10 mouse cellular contexts compared by ENCODE assay signal in the genomic region with DNA sequence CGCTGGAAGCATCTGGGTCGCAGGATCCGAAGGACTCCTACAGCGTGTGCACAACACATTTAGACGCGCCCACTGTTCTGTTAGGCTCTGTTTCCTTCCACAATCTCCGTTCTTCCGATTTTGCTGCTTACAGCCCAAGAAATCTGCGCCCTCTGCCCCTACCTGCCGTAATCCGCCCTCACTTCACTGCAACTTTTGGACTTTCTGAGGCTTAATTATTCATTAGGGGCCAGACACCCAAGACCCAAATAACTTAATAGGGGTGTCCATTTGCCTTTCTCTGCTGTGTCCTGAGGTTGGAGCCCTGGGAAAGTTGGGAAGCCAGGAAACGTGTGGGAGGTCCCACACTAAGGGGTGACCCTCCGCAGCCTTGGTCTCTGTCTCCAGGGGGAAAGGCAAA. TPM values are rescaled to one million over a fixed set of nuclear protein-coding genes. Genes with fewer than 3 reads are reported as not detected.
A peak's percentile ranks its signal among the peaks of the same experiment; 100 is the strongest.
DNase-seq lines count a peak whose midpoint lies in the region; ATAC-seq lines count a peak whose summit lies in the region.
"Had no signal": no experiment of that assay in that cellular context is flagged by ENCODE, and none has a peak within 500 bp of the region (broad histone marks: within the 10 kb centered on the region; RNA-seq: fewer than 3 reads in every experiment).

No protein-coding gene starts in this region.

- no peak overlapping the region for H3K9ac ChIP-seq in heart, embryonic 16.5 days (ENCODE audit: low read length)
- H3K9ac ChIP-seq in embryonic facial prominence, embryonic 12.5 days, result no peak overlapping the region
- no peak overlapping the region; the same call in 1 of the 2 replicates for H3K9ac ChIP-seq in kidney, embryonic 14.5 days (ENCODE audit: low read depth, low read length)
- no peak overlapping the region for H3K9ac ChIP-seq in midbrain, embryonic 15.5 days

- H3K27ac ChIP-seq in heart, embryonic 16.5 days (ENCODE audit: low read length), result no peak overlapping the region
- no peak overlapping the region for H3K27ac ChIP-seq in embryonic facial prominence, embryonic 12.5 days
- H3K27ac ChIP-seq in kidney, embryonic 14.5 days (ENCODE audit: low read depth, low read length), result no peak overlapping the region
- H3K27ac ChIP-seq in midbrain, embryonic 15.5 days, result no peak overlapping the region

- no peaks in the 10 kb centered on the region for H3K36me3 ChIP-seq in heart, embryonic 16.5 days (ENCODE audit: control insufficient read depth, insufficient read depth)
- no peaks in the 10 kb centered on the region for H3K36me3 ChIP-seq in embryonic facial prominence, embryonic 12.5 days
- H3K36me3 ChIP-seq in kidney, embryonic 14.5 days (ENCODE audit: control insufficient read depth, insufficient read depth, low read length), result no peaks in the 10 kb centered on the region
- H3K36me3 ChIP-seq in midbrain, embryonic 15.5 days (replicated peaks), result no peaks in the 10 kb centered on the region

- peak overlapping the region; percentile 89 for H3K4me2 ChIP-seq in heart, embryonic 16.5 days (ENCODE audit: low read depth, low read length)
- peak overlapping the region; percentile 89 for H3K4me2 ChIP-seq in embryonic facial prominence, embryonic 12.5 days (replicated peaks)
- peak overlapping the region; percentile 88 for H3K4me2 ChIP-seq in kidney, embryonic 14.5 days (replicated peaks; ENCODE audit: low read depth, low read length)
- peak overlapping the region; percentile 99 for H3K4me2 ChIP-seq in midbrain, embryonic 15.5 days

- H3K9me3 ChIP-seq in heart, embryonic 16.5 days (replicated peaks; ENCODE audit: control insufficient read depth, low read length), result no peaks in the 10 kb centered on the region
- H3K9me3 ChIP-seq in embryonic facial prominence, embryonic 12.5 days, result no peaks in the 10 kb centered on the region
- H3K9me3 ChIP-seq in kidney, embryonic 14.5 days (ENCODE audit: control insufficient read depth, low read length), result no peaks in the 10 kb centered on the region
- H3K9me3 ChIP-seq in midbrain, embryonic 15.5 days, result no peaks in the 10 kb centered on the region

- H3K4me1 ChIP-seq in heart, embryonic 16.5 days (ENCODE audit: control insufficient read depth, insufficient read depth, low read length), result peaks cover 25% of the 10 kb centered on the region
- H3K4me1 ChIP-seq in embryonic facial prominence, embryonic 12.5 days, result peaks cover 10% of the 10 kb centered on the region; the same call in 1 of the 2 replicates
- H3K4me1 ChIP-seq in kidney, embryonic 14.5 days (ENCODE audit: control insufficient read depth, insufficient read depth, low read length), result peaks cover 22% of the 10 kb centered on the region
- peaks cover 10% of the 10 kb centered on the region for H3K4me1 ChIP-seq in midbrain, embryonic 15.5 days

- 78% methylated on average over 13 of the region's 13 CpGs for WGBS in heart, embryonic 16.5 days
- WGBS in embryonic facial prominence, embryonic 12.5 days, result 36% methylated on average over 13 of the region's 13 CpGs
- 43% methylated on average over 13 of the region's 13 CpGs for WGBS in kidney, embryonic 14.5 days
- 35% methylated on average over 13 of the region's 13 CpGs for WGBS in midbrain, embryonic 15.5 days

- DNase-seq in heart, postnatal 4 days, result no peak
- no peak for DNase-seq in cerebellum, adult 9-11 months
- DNase-seq in spleen, postnatal 14 days (ENCODE audit: low spot score in 2 of 2), result no peak
- no peak for DNase-seq in adrenal gland, adult 18-20 months (ENCODE audit: low spot score in 2 of 2)

- H3K27me3 ChIP-seq in heart, embryonic 16.5 days (ENCODE audit: control insufficient read depth, insufficient read depth, low read length), result peaks cover 4% of the 10 kb centered on the region; the same call in 1 of the 2 replicates
- H3K27me3 ChIP-seq in embryonic facial prominence, embryonic 12.5 days, result peaks cover 31% of the 10 kb centered on the region
- H3K27me3 ChIP-seq in kidney, embryonic 14.5 days (ENCODE audit: control insufficient read depth, insufficient read depth, low read length), result peaks cover 9% of the 10 kb centered on the region; the same call in 1 of the 2 replicates
- peaks cover 18% of the 10 kb centered on the region for H3K27me3 ChIP-seq in midbrain, embryonic 15.5 days (replicated peaks)

- peak overlapping the region; percentile 56 for H3K4me3 ChIP-seq in heart, embryonic 16.5 days (ENCODE audit: low read length)
- H3K4me3 ChIP-seq in embryonic facial prominence, embryonic 12.5 days, result peak overlapping the region; percentile 44; the same call in 1 of the 2 replicates
- peak overlapping the region; percentile 38; the same call in 1 of the 2 replicates for H3K4me3 ChIP-seq in kidney, embryonic 14.5 days (ENCODE audit: low read length)
- H3K4me3 ChIP-seq in midbrain, embryonic 15.5 days, result no peak overlapping the region; the same call in 1 of the 2 replicates

- ATAC-seq in heart, embryonic 16.5 days (replicated peaks; ENCODE audit: extremely low read depth, insufficient read depth, low FRiP score), result no peak
- no peak for ATAC-seq in embryonic facial prominence, embryonic 12.5 days (ENCODE audit: insufficient number of reproducible peaks, insufficient read depth, low FRiP score, low TSS enrichment)
- ATAC-seq in kidney, embryonic 14.5 days (ENCODE audit: low FRiP score, low TSS enrichment), result no peak
- ATAC-seq in midbrain, embryonic 15.5 days (replicated peaks), result peak; percentile 18; the same call in 1 of the 2 replicates

RNA-seq across cellular contexts. Expression of gene Aqp3, which starts 0.6 kb away (rescaled TPM):
- polyA plus RNA-seq in heart, embryonic 16.5 days (2015; fragmentation: Nextera tagmentation; extraction: Ambion mirVana), result 1.6 and 1.7 TPM in 2 replicates
- under 1 TPM; 0.14 to 0.19 TPM for total RNA-seq in heart, postnatal 4 days (2021)
- 2.1 and 2.7 TPM in 2 replicates for polyA plus RNA-seq in embryonic facial prominence, embryonic 12.5 days (2016; fragmentation: Nextera tagmentation; extraction: Ambion mirVana)
- polyA plus RNA-seq in kidney, embryonic 14.5 days (2014; fragmentation: Nextera tagmentation; extraction: Ambion mirVana), result 12.8 and 13.3 TPM in 2 replicates
- 0.15 and 0.58 TPM in 2 replicates for polyA plus RNA-seq in midbrain, embryonic 15.5 days (2015; fragmentation: Nextera tagmentation; extraction: Ambion mirVana)
- total RNA-seq in adrenal gland, adult 18-20 months (2021), result not detected

RNA-seq across cellular contexts. Expression of gene Nol6, which starts 26.9 kb away (rescaled TPM):
- 15.2 and 15.6 TPM in 2 replicates for polyA plus RNA-seq in heart, embryonic 16.5 days (2015; fragmentation: Nextera tagmentation; extraction: Ambion mirVana)
- total RNA-seq in heart, postnatal 4 days (2021), result 10 to 100 TPM; 22.2 to 24.9 TPM
- 29.6 and 30.2 TPM in 2 replicates for polyA plus RNA-seq in embryonic facial prominence, embryonic 12.5 days (2016; fragmentation: Nextera tagmentation; extraction: Ambion mirVana)
- 18.0 and 32.9 TPM in 2 replicates for polyA plus RNA-seq in kidney, embryonic 14.5 days (2014; fragmentation: Nextera tagmentation; extraction: Ambion mirVana)
- 40.9 and 41.1 TPM in 2 replicates for polyA plus RNA-seq in midbrain, embryonic 15.5 days (2015; fragmentation: Nextera tagmentation; extraction: Ambion mirVana)
- 10 to 100 TPM; 50.0 to 59.8 TPM for total RNA-seq in adrenal gland, adult 18-20 months (2021)

RNA-seq across cellular contexts. Expression of gene Ube2r2, which starts 38.2 kb away (rescaled TPM):
- 68.0 and 69.7 TPM in 2 replicates for polyA plus RNA-seq in heart, embryonic 16.5 days (2015; fragmentation: Nextera tagmentation; extraction: Ambion mirVana)
- 100 to 1,000 TPM; 120 to 121 TPM for total RNA-seq in heart, postnatal 4 days (2021)
- 104 and 119 TPM in 2 replicates for polyA plus RNA-seq in embryonic facial prominence, embryonic 12.5 days (2016; fragmentation: Nextera tagmentation; extraction: Ambion mirVana)
- 97.6 and 103 TPM in 2 replicates for polyA plus RNA-seq in kidney, embryonic 14.5 days (2014; fragmentation: Nextera tagmentation; extraction: Ambion mirVana)
- polyA plus RNA-seq in midbrain, embryonic 15.5 days (2015; fragmentation: Nextera tagmentation; extraction: Ambion mirVana), result 58.0 and 60.2 TPM in 2 replicates
- total RNA-seq in adrenal gland, adult 18-20 months (2021), result 10 to 100 TPM; 82.4 to 98.4 TPM

RNA-seq across cellular contexts. Expression of gene Aqp7, which starts 49.4 kb away (rescaled TPM):
- polyA plus RNA-seq in heart, embryonic 16.5 days (2015; fragmentation: Nextera tagmentation; extraction: Ambion mirVana), result 1.1 TPM in 2 replicates
- total RNA-seq in heart, postnatal 4 days (2021), result 10 to 100 TPM; 11.5 to 11.7 TPM
- 0.14 TPM in 1 of 2 replicates, not detected in the other for polyA plus RNA-seq in embryonic facial prominence, embryonic 12.5 days (2016; fragmentation: Nextera tagmentation; extraction: Ambion mirVana)
- 0.46 and 0.53 TPM in 2 replicates for polyA plus RNA-seq in kidney, embryonic 14.5 days (2014; fragmentation: Nextera tagmentation; extraction: Ambion mirVana)
- polyA plus RNA-seq in midbrain, embryonic 15.5 days (2015; fragmentation: Nextera tagmentation; extraction: Ambion mirVana), result not detected in 2 replicates
- total RNA-seq in adrenal gland, adult 18-20 months (2021), result 10 to 100 TPM; 13.6 to 55.8 TPM
- polyA plus RNA-seq: brain, embryonic 14.5 days; embryonic facial prominence, embryonic 11.5 days had no signal
